Mouse (Mus musculus): ENCODE data around the gene Gm47429. TPM values are rescaled to one million over a fixed set of nuclear protein-coding genes. Genes with fewer than 3 reads are reported as not detected.
"Not testable (repeated sequence)": the region's sequence is repeated elsewhere in the genome, so short reads cannot be mapped to it uniquely, and the experiment has no call there.

The Gm47429 gene
- total RNA-seq (2021): not detected
- long read RNA-seq, experiment 1: 0 reads
- long read RNA-seq, experiment 2: 0 reads

- no peak for DNase-seq
Observed at GRCm38 (mm10) chr13:50443812-50444211, at the start of gene Gm47429. Gm47429 (minus strand) TSS chr13:50443912.

GRCm38 (mm10) chr13:50488510-50488909 lies 44.8 kb upstream of the Gm47429 start:
- DNase-seq: not testable (repeated sequence)

GRCm38 (mm10) chr13:50467007-50467406 lies 23.3 kb upstream of the Gm47429 start, which contains the start of gene Nutm2:
Nutm2 (plus strand) TSS chr13:50467307.
- DNase-seq: no peak

- peak; percentile 12 for DNase-seq
Observed at GRCm38 (mm10) chr13:50464621-50465562, 21.2 kb upstream of the Gm47429 start.

GRCm38 (mm10) chr13:50460433-50460832 lies 16.7 kb upstream of the Gm47429 start:
- not testable (repeated sequence) for DNase-seq

GRCm38 (mm10) chr13:50453426-50453825 lies 9.7 kb upstream of the Gm47429 start:
- DNase-seq: no peak

- not testable (repeated sequence) for DNase-seq
Observed at GRCm38 (mm10) chr13:50452266-50452665, 8.6 kb upstream of the Gm47429 start.

- DNase-seq: no peak
Observed at GRCm38 (mm10) chr13:50445261-50445660, 1.5 kb upstream of the Gm47429 start.

- DNase-seq: no peak
Observed at GRCm38 (mm10) chr13:50426686-50427085, 17.0 kb downstream of the Gm47429 start.

- DNase-seq: no peak
Observed at GRCm38 (mm10) chr13:50424517-50424916, 19.2 kb downstream of the Gm47429 start.

- no peak for DNase-seq
Observed at GRCm38 (mm10) chr13:50423625-50424209, 20.0 kb downstream of the Gm47429 start.

- DNase-seq: no peak
Observed at GRCm38 (mm10) chr13:50418421-50418820, 25.3 kb downstream of the Gm47429 start.

GRCm38 (mm10) chr13:50417389-50418183 lies 26.1 kb downstream of the Gm47429 start, which contains the start of gene Fbxw17:
Fbxw17 (plus strand) TSS chr13:50417864.
- DNase-seq: peak; percentile 84

Other genes starting within 250 kb of the Gm47429 start
- gene Gm906, start 193.6 kb downstream of the Gm47429 start, total RNA-seq (2021): not detected
- 10 to 100 TPM; 12.3 to 14.9 TPM for gene Fbxw17, start 26.0 kb downstream of the Gm47429 start, total RNA-seq (2021)
- not detected for gene Nutm2, start 23.4 kb upstream of the Gm47429 start, total RNA-seq (2021)
- not detected for gene Gm904, start 199.3 kb upstream of the Gm47429 start, total RNA-seq (2021)